Mouse (Mus musculus) cerebellum, adult 2 months (tissue): Measurements from ENCODE around the gene Hinfp.

Experiments
- CTCF ChIP-seq: fragments of 200-500 bp; IDR thresholded peaks from 2 replicates; pipeline ENCODE4 v1.5.1; 2011; ENCODE audit warnings: low read depth, mild to moderate bottlenecking, control low read depth, low read length, moderate library complexity, borderline replicate concordance; ENCODE audit not compliant: insufficient read depth
- POLR2A ChIP-seq: fragments of 200-500 bp; IDR thresholded peaks from 2 replicates; pipeline ENCODE4 v1.6.1; 2011; ENCODE audit warnings: low read length, control low read depth, borderline replicate concordance; ENCODE audit not compliant: insufficient read depth

DNA sequence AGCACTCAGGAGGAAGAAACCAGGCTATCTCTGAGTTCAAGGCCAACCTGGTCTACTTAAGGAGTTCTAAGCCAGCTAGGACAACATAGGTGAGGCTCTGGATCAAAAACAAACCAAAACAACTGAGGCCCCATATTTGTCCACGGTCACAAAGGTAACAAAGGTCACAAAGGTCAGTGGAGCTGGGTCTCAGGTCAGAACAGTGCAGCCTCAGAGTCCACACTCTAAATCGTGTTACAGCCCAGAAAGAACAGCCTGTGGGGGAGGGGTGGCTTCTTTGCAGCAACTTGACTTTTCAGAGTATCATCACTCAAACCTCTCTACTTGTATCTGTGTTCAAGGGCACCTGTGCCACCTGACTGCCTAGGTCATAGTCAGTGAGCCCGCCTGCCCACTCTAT, 4.3 kb upstream of the Hinfp start:
- TF ChIP-seq POLR2A (no peak), CTCF (no peak)
